Mouse (Mus musculus): Measurements from ENCODE around the gene Olfr328. TPM values are rescaled to one million over a fixed set of nuclear protein-coding genes. Genes with fewer than 3 reads are reported as not detected.

Olfr328 gene
- not detected for polyA plus RNA-seq (2014; fragmentation: Illumina TruSeq; extraction: RNeasy Lipid Tissue Mini Kit (QIAGEN cat#74804); ENCODE audit: low read depth, low replicate concordance)

GRCm38 (mm10) chr11:58555536-58555935 lies at the start of gene Olfr328:
TSS of gene Olfr328 (minus strand) at chr11:58555636.

GRCm38 (mm10) chr11:58594814-58595213 lies 39.4 kb upstream of the Olfr328 start, which contains the start of gene Olfr324:
TSS of gene Olfr324 (plus strand) at chr11:58595114.

GRCm38 (mm10) chr11:58577430-58577829 lies 22.0 kb upstream of the Olfr328 start, which contains the start of gene Olfr325:
TSS of gene Olfr325 (plus strand) at chr11:58577730.

DNA sequence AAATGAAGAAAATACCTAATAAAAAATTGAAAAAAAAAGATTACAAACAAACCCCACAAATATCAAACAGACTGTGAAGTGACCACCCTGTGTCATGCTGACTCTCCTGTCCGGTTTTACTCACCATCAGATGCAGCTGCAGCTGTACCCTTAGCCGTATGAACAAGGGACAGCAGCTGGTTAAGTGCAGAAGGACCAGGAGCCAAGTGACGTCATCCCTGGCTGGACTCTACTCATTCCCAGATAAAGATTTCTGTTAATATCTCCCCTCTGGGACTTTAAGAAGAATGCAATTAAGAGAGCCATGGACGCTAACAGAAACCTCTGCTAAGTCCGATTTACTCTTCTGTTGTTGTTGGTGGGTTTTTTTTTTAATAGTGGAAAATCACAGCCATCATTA lies 15.0 kb upstream of the Olfr328 start, which contains the start of gene Olfr224:
Olfr224 (minus strand) TSS at position 149 of the 400 bp plus-strand sequence.

DNA sequence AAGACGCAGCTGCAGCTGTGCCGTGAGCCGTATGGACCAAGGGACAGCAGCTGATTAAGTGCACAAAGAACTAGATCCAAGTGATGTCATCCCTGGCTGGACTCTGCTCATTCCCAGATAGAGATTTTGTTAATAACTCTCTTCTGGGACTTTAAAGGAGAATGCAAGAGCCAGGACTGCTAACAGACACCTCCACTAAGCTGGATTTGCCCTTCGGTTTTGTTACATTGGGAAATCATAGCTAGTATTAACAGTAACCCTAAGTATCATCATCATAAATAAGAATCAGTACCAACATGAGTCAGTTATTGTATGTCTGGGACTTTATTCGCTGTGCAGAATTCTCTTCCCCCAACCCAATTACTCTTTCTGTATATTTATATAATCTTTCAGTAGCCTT lies 9.1 kb downstream of the Olfr328 start, which contains the start of gene Olfr329-ps:
Olfr329-ps (minus strand) TSS at position 101 of the 400 bp plus-strand sequence.

DNA sequence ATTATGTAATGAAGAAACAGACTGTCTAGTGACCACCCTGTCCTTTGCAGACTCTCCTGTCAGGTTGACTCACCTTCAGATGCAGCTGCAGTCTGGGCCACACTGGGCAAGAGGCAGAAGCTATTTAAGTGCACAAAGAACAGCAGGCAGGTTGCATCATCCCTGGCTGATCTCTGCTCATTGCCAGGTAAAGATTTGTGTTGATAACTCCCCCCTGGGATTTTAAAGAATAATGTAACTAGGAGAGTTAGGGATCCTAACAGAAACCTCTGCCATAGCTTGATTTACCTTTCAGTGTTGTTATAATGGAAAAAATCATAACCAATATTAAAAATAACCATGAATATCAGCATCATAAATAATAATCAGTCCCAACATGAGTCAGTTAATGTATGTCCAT lies 20.7 kb downstream of the Olfr328 start, which contains the start of gene Olfr330:
Olfr330 (minus strand) TSS at position 101 of the 400 bp plus-strand sequence.

GRCm38 (mm10) chr11:58502472-58502871 lies 53.0 kb downstream of the Olfr328 start, which contains the start of gene Olfr331:
TSS of gene Olfr331 (minus strand) at chr11:58502572.

Other genes with a start within 250 kb of the Olfr328 start
- 0.83 TPM for gene Zfp692, start 248.6 kb downstream of the Olfr328 start, polyA plus RNA-seq (2014; fragmentation: Illumina TruSeq; extraction: RNeasy Lipid Tissue Mini Kit (QIAGEN cat#74804); ENCODE audit: low read depth, low replicate concordance)
- gene Zfp672, start 225.3 kb downstream of the Olfr328 start, polyA plus RNA-seq (2014; fragmentation: Illumina TruSeq; extraction: RNeasy Lipid Tissue Mini Kit (QIAGEN cat#74804); ENCODE audit: low read depth, low replicate concordance) = 116 TPM
- 0.55 TPM for gene Sh3bp5l, start 224.9 kb downstream of the Olfr328 start, polyA plus RNA-seq (2014; fragmentation: Illumina TruSeq; extraction: RNeasy Lipid Tissue Mini Kit (QIAGEN cat#74804); ENCODE audit: low read depth, low replicate concordance)
- 1.3 TPM for gene Lypd8, start 176.6 kb downstream of the Olfr328 start, polyA plus RNA-seq (2014; fragmentation: Illumina TruSeq; extraction: RNeasy Lipid Tissue Mini Kit (QIAGEN cat#74804); ENCODE audit: low read depth, low replicate concordance)
- gene 1810065E05Rik, start 134.5 kb downstream of the Olfr328 start, polyA plus RNA-seq (2014; fragmentation: Illumina TruSeq; extraction: RNeasy Lipid Tissue Mini Kit (QIAGEN cat#74804); ENCODE audit: low read depth, low replicate concordance) = 1.8 TPM
- gene Gm12253, start 123.1 kb downstream of the Olfr328 start, polyA plus RNA-seq (2014; fragmentation: Illumina TruSeq; extraction: RNeasy Lipid Tissue Mini Kit (QIAGEN cat#74804); ENCODE audit: low read depth, low replicate concordance) = not detected
- gene Lypd9, start 102.7 kb downstream of the Olfr328 start, polyA plus RNA-seq (2014; fragmentation: Illumina TruSeq; extraction: RNeasy Lipid Tissue Mini Kit (QIAGEN cat#74804); ENCODE audit: low read depth, low replicate concordance) = 125 TPM
- gene Olfr30, start 93.4 kb downstream of the Olfr328 start, polyA plus RNA-seq (2014; fragmentation: Illumina TruSeq; extraction: RNeasy Lipid Tissue Mini Kit (QIAGEN cat#74804); ENCODE audit: low read depth, low replicate concordance) = not detected
- gene Olfr332, start 63.1 kb downstream of the Olfr328 start, polyA plus RNA-seq (2014; fragmentation: Illumina TruSeq; extraction: RNeasy Lipid Tissue Mini Kit (QIAGEN cat#74804); ENCODE audit: low read depth, low replicate concordance) = not detected
- gene Olfr331, start 53.1 kb downstream of the Olfr328 start, polyA plus RNA-seq (2014; fragmentation: Illumina TruSeq; extraction: RNeasy Lipid Tissue Mini Kit (QIAGEN cat#74804); ENCODE audit: low read depth, low replicate concordance) = not detected
- 0.50 TPM for gene Olfr330, start 20.8 kb downstream of the Olfr328 start, polyA plus RNA-seq (2014; fragmentation: Illumina TruSeq; extraction: RNeasy Lipid Tissue Mini Kit (QIAGEN cat#74804); ENCODE audit: low read depth, low replicate concordance)
- 0.53 TPM for gene Olfr329-ps, start 9.2 kb downstream of the Olfr328 start, polyA plus RNA-seq (2014; fragmentation: Illumina TruSeq; extraction: RNeasy Lipid Tissue Mini Kit (QIAGEN cat#74804); ENCODE audit: low read depth, low replicate concordance)
- not detected for gene Olfr224, start 14.9 kb upstream of the Olfr328 start, polyA plus RNA-seq (2014; fragmentation: Illumina TruSeq; extraction: RNeasy Lipid Tissue Mini Kit (QIAGEN cat#74804); ENCODE audit: low read depth, low replicate concordance)
- 0.21 TPM for gene Olfr325, start 22.1 kb upstream of the Olfr328 start, polyA plus RNA-seq (2014; fragmentation: Illumina TruSeq; extraction: RNeasy Lipid Tissue Mini Kit (QIAGEN cat#74804); ENCODE audit: low read depth, low replicate concordance)
- not detected for gene Olfr324, start 39.5 kb upstream of the Olfr328 start, polyA plus RNA-seq (2014; fragmentation: Illumina TruSeq; extraction: RNeasy Lipid Tissue Mini Kit (QIAGEN cat#74804); ENCODE audit: low read depth, low replicate concordance)
- 0.35 TPM for gene 2210407C18Rik, start 60.4 kb upstream of the Olfr328 start, polyA plus RNA-seq (2014; fragmentation: Illumina TruSeq; extraction: RNeasy Lipid Tissue Mini Kit (QIAGEN cat#74804); ENCODE audit: low read depth, low replicate concordance)
- gene Olfr323, start 74.9 kb upstream of the Olfr328 start, polyA plus RNA-seq (2014; fragmentation: Illumina TruSeq; extraction: RNeasy Lipid Tissue Mini Kit (QIAGEN cat#74804); ENCODE audit: low read depth, low replicate concordance) = 0.49 TPM
- gene Trim58, start 84.8 kb upstream of the Olfr328 start, polyA plus RNA-seq (2014; fragmentation: Illumina TruSeq; extraction: RNeasy Lipid Tissue Mini Kit (QIAGEN cat#74804); ENCODE audit: low read depth, low replicate concordance) = not detected
- gene Olfr322, start 103.1 kb upstream of the Olfr328 start, polyA plus RNA-seq (2014; fragmentation: Illumina TruSeq; extraction: RNeasy Lipid Tissue Mini Kit (QIAGEN cat#74804); ENCODE audit: low read depth, low replicate concordance) = not detected
- not detected for gene Olfr320, start 125.5 kb upstream of the Olfr328 start, polyA plus RNA-seq (2014; fragmentation: Illumina TruSeq; extraction: RNeasy Lipid Tissue Mini Kit (QIAGEN cat#74804); ENCODE audit: low read depth, low replicate concordance)
- not detected for gene Olfr319, start 143.5 kb upstream of the Olfr328 start, polyA plus RNA-seq (2014; fragmentation: Illumina TruSeq; extraction: RNeasy Lipid Tissue Mini Kit (QIAGEN cat#74804); ENCODE audit: low read depth, low replicate concordance)
- gene Olfr318, start 168.4 kb upstream of the Olfr328 start, polyA plus RNA-seq (2014; fragmentation: Illumina TruSeq; extraction: RNeasy Lipid Tissue Mini Kit (QIAGEN cat#74804); ENCODE audit: low read depth, low replicate concordance) = not detected
- 0.21 TPM for gene Olfr317, start 183.6 kb upstream of the Olfr328 start, polyA plus RNA-seq (2014; fragmentation: Illumina TruSeq; extraction: RNeasy Lipid Tissue Mini Kit (QIAGEN cat#74804); ENCODE audit: low read depth, low replicate concordance)
- gene Olfr316, start 197.1 kb upstream of the Olfr328 start, polyA plus RNA-seq (2014; fragmentation: Illumina TruSeq; extraction: RNeasy Lipid Tissue Mini Kit (QIAGEN cat#74804); ENCODE audit: low read depth, low replicate concordance) = 1.7 TPM
- not detected for gene Olfr315, start 217.6 kb upstream of the Olfr328 start, polyA plus RNA-seq (2014; fragmentation: Illumina TruSeq; extraction: RNeasy Lipid Tissue Mini Kit (QIAGEN cat#74804); ENCODE audit: low read depth, low replicate concordance)
- gene Olfr314, start 227.3 kb upstream of the Olfr328 start, polyA plus RNA-seq (2014; fragmentation: Illumina TruSeq; extraction: RNeasy Lipid Tissue Mini Kit (QIAGEN cat#74804); ENCODE audit: low read depth, low replicate concordance) = not detected
- 197 TPM for gene Fam183b, start 246.3 kb upstream of the Olfr328 start, polyA plus RNA-seq (2014; fragmentation: Illumina TruSeq; extraction: RNeasy Lipid Tissue Mini Kit (QIAGEN cat#74804); ENCODE audit: low read depth, low replicate concordance)

All from testis, adult 10 weeks (tissue).